Mouse (Mus musculus) adrenal gland, adult 10 weeks (tissue): ENCODE measurements around the gene Nhlh2. TPM values are rescaled to one million over a fixed set of nuclear protein-coding genes. Genes with fewer than 3 reads are reported as not detected.

Experiments
- polyA plus RNA-seq: library from polyadenylated mRNA; stranded (reverse); fragments of 350-450 nt; fragmentation: Illumina TruSeq; extraction: RNeasy Lipid Tissue Mini Kit (QIAGEN cat#74804); gene quantifications from one replicate; pipeline ENCODE4 v1.2.3, GENCODE M21; 2014; ENCODE audit warnings: low read depth, low replicate concordance

Gene Nhlh2
- not detected for polyA plus RNA-seq

GRCm38 (mm10) chr3:102009926-102010381 lies at the start of gene Nhlh2:
Nhlh2 (plus strand) TSS chr3:102010076.

Other genes starting within 250 kb of the Nhlh2 start
- gene Mab21l3, start 161.1 kb upstream of the Nhlh2 start, polyA plus RNA-seq: not detected
- gene Slc22a15, start 85.6 kb upstream of the Nhlh2 start, polyA plus RNA-seq: 4.4 TPM
- 1.7 TPM for gene Casq2, start 76.3 kb downstream of the Nhlh2 start, polyA plus RNA-seq
- gene Vangl1, start 194.6 kb downstream of the Nhlh2 start, polyA plus RNA-seq: 5.5 TPM